Mouse (Mus musculus): ENCODE measurements around the gene Alkbh8. TPM values are rescaled to one million over a fixed set of nuclear protein-coding genes. Genes with fewer than 3 reads are reported as not detected.

Alkbh8 gene
- total and polyA plus RNA-seq, 3 experiments = 27.3 to 47.3 (median 29.1) TPM

GRCm38 (mm10) chr9:3330737-3331384 is 4.1 kb upstream of the Alkbh8 start:
- no peaks in the 10 kb centered on the region for H3K9me3 ChIP-seq (replicated peaks; ENCODE audit: insufficient read depth, low read length)
- 0 out of 2 replicates have a peak overlapping the region, but pooled peaks have one; percentile 1 for H3K9ac ChIP-seq (ENCODE audit: control insufficient read depth, low read depth, low read length, poor library complexity, severe bottlenecking)
- DNase-seq (ENCODE audit: low read depth, low spot score) = peak; percentile 89
- H3K79me2 ChIP-seq (ENCODE audit: control insufficient read depth, insufficient read depth, low read length, poor library complexity) = peaks cover 5% of the 10 kb centered on the region
- TF ChIP-seq HCFC1 (IDR thresholded peaks at IDR 0.05; ENCODE audit: low read depth, low read length) (peak; percentile 24), JUND (IDR thresholded peaks at IDR 0.05; ENCODE audit: low read depth, low read length) (no peak), MEF2A (IDR thresholded peaks at IDR 0.05; ENCODE audit: extremely low read depth, insufficient replicate concordance, low read depth, low read length, poor library complexity, severe bottlenecking) (0 out of 2 replicates have a peak, but pooled peaks have one; percentile 57), MXI1 (IDR thresholded peaks at IDR 0.05; ENCODE audit: low read depth, low read length) (no peak; the same call in 1 of the 2 replicates), TAL1 (IDR thresholded peaks at IDR 0.05; ENCODE audit: low read length) (peak; percentile 99), ZMIZ1 (IDR thresholded peaks at IDR 0.05; ENCODE audit: low read depth, low read length) (peak; percentile 64), TBP (IDR thresholded peaks at IDR 0.05; ENCODE audit: low read depth, low read length) (0 out of 2 replicates have a peak, but pooled peaks have one; percentile 10), POLR2AphosphoS2 (IDR thresholded peaks at IDR 0.05; ENCODE audit: low read length) (peak; percentile 52; the same call in 1 of the 2 replicates), MAX (IDR thresholded peaks at IDR 0.05; ENCODE audit: low read length) (peak; percentile 11; the same call in 1 of the 2 replicates), MYC (IDR thresholded peaks at IDR 0.05; ENCODE audit: low read depth, low read length) (peak; percentile 54; the same call in 1 of the 2 replicates), POLR2AphosphoS5 (IDR thresholded peaks at IDR 0.05; ENCODE audit: borderline replicate concordance, low read depth, low read length) (no peak), SIN3A (IDR thresholded peaks at IDR 0.05; ENCODE audit: low read length) (peak; percentile 77), GATA1 (IDR thresholded peaks at IDR 0.05; ENCODE audit: low read depth, low read length) (peak; percentile 94), E2F4 (IDR thresholded peaks at IDR 0.05; ENCODE audit: borderline replicate concordance, low read depth, low read length) (no peak), MAZ (IDR thresholded peaks at IDR 0.05; ENCODE audit: low read depth, low read length) (0 out of 2 replicates have a peak, but pooled peaks have one; percentile 64), ZNF384 (IDR thresholded peaks at IDR 0.05; ENCODE audit: low read depth, low read length) (peak; percentile 50; the same call in 1 of the 2 replicates), KAT2A (conservative IDR thresholded peaks at IDR 0.05; ENCODE audit: low read depth, low read length) (no peak; the same call in 1 of the 2 replicates), BHLHE40 (IDR thresholded peaks at IDR 0.05; ENCODE audit: borderline replicate concordance, low read depth, low read length) (no peak), RCOR1 (IDR thresholded peaks at IDR 0.05; ENCODE audit: low read depth, low read length) (peak; percentile 92), MYB (IDR thresholded peaks at IDR 0.05; ENCODE audit: low read depth, low read length) (peak; percentile 88), ETS1 (IDR thresholded peaks at IDR 0.05; ENCODE audit: low read depth, low read length) (peak; percentile 86), ZKSCAN1 (IDR thresholded peaks at IDR 0.05; ENCODE audit: low read depth, low read length) (no peak), EP300 (IDR thresholded peaks at IDR 0.05; ENCODE audit: low read depth in 1 of 2, low read length in 2 of 2) (peak; percentile 98 to 99), TCF12 (IDR thresholded peaks at IDR 0.05; ENCODE audit: low read depth, low read length) (peak; percentile 98)
- no peak overlapping the region for H3K4me3 ChIP-seq (ENCODE audit: control insufficient read depth in 1 of 2, insufficient read depth in 1 of 2, low read depth in 2 of 2, low read length in 2 of 2)
- no peaks in the 10 kb centered on the region for H3K27me3 ChIP-seq (ENCODE audit: control insufficient read depth in 1 of 2, insufficient read depth in 2 of 2, low read length in 2 of 2)
- peak overlapping the region; percentile 61 for H3K27ac ChIP-seq (ENCODE audit: control insufficient read depth, low read depth, low read length)
- H3K4me1 ChIP-seq (ENCODE audit: control insufficient read depth in 1 of 2, insufficient read depth in 2 of 2, low read length in 2 of 2) = peaks cover 37 to 39% of the 10 kb centered on the region in 2 experiments
- H3K36me3 ChIP-seq (ENCODE audit: control insufficient read depth in 1 of 2, insufficient read depth in 2 of 2, low read length in 2 of 2) = peaks cover 0 to 55% of the 10 kb centered on the region in 2 experiments; a peak in 2 of 4 replicates

Data from MEL (cell line).